Mouse (Mus musculus): Measurements from ENCODE around the gene Srsf3. TPM values are rescaled to one million over a fixed set of nuclear protein-coding genes. Genes with fewer than 3 reads are reported as not detected.
"Not testable (repeated sequence)": the region's sequence is repeated elsewhere in the genome, so short reads cannot be mapped to it uniquely, and the experiment has no call there.

The Srsf3 gene
- polyA plus RNA-seq, 1 experiment from 2014 or later = 784 TPM

DNA sequence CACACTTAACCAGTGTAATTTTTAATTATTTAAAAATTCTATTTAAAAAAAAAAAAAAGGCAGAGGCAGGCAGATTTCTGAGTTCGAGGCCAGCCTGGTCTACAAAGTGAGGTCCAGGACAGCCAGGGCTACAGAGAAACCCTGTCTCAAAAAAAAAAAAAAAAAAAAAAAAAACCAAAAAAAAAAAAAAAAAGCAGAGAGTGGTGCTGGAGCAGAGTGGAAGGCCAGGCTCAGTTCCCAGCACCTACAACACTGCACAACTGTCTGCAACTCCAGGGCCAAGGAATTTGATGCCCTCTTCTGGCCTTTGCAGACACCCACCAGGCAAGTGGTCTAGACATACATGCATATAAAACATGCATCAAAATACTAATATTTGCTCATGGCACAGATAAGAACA lies 39.4 kb upstream of the Srsf3 start:
- DNase-seq (ENCODE audit: low spot score); H3K4me3 ChIP-seq (ENCODE audit: low read depth, low read length); H3K36me3 ChIP-seq (ENCODE audit: control insufficient read depth, insufficient read depth, low read length); H3K27ac ChIP-seq (ENCODE audit: low read depth, low read length); H3K27me3 ChIP-seq (ENCODE audit: control insufficient read depth, insufficient read depth, low read length); H3K4me2 ChIP-seq (ENCODE audit: low read depth); H3K4me1 ChIP-seq (ENCODE audit: control insufficient read depth, insufficient read depth, low read length); ATAC-seq (ENCODE audit: insufficient read depth, low FRiP score, low TSS enrichment); H3K9ac ChIP-seq (ENCODE audit: low read length); H3K9me3 ChIP-seq (ENCODE audit: control insufficient read depth, low read length): not testable (repeated sequence)
- WGBS = 93% methylated on average over 1 of the region's 1 CpGs

DNA sequence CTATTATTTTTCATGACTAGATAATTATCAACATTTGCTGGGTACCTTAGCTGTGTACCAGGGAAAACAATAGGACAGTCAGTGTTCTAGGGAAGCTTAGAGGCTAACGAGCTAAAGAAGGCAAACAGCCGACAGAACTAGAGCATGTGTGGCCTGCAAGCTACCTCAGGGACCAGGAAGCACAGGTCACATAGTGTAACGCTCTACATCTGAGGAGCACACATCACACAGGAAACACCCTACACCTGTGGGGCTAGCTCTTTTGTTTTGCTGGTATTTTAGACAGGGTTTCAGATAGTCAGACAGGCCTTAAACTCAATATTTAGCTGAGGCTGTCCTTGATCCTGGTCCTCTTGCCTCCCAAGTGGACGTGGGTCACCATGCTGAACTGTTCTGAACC lies 37.8 kb upstream of the Srsf3 start:
- Histone ChIP-seq H3K4me3 (ENCODE audit: low read depth, low read length) (no peak overlapping the region), H3K27me3 (ENCODE audit: control insufficient read depth, insufficient read depth, low read length) (no peaks in the 10 kb centered on the region), H3K36me3 (ENCODE audit: control insufficient read depth, insufficient read depth, low read length) (peaks cover 6% of the 10 kb centered on the region), H3K4me2 (ENCODE audit: low read depth) (no peak overlapping the region), H3K9ac (ENCODE audit: low read length) (no peak overlapping the region), H3K27ac (ENCODE audit: low read depth, low read length) (no peak overlapping the region), H3K9me3 (ENCODE audit: control insufficient read depth, low read length) (no peaks in the 10 kb centered on the region), H3K4me1 (ENCODE audit: control insufficient read depth, insufficient read depth, low read length) (no peaks in the 10 kb centered on the region)
- DNase-seq (ENCODE audit: low spot score) = no peak
- 96% methylated on average over 4 of the region's 4 CpGs for WGBS
- ATAC-seq (ENCODE audit: insufficient read depth, low FRiP score, low TSS enrichment) = no peak

DNA sequence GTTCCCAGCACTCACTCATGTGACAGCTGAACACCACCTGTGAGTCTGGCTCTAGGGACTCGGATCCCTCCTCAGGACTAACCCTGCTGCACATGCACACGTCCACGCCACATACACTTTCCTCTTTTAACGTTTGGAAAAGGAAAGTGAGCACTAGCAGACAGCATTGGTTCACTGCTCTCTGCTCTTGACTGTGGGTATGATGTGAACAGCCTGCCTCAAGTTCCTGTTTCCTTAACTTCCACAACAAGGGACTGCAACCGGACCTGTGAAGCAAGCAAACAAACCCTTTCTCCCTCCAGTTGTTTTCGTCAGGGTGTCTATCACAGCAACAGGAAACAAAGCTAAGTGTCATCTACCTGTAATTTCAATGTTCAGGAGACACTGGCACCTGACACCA lies 32.0 kb upstream of the Srsf3 start:
- Histone ChIP-seq H3K4me2 (ENCODE audit: low read depth) (no peak overlapping the region), H3K36me3 (ENCODE audit: control insufficient read depth, insufficient read depth, low read length) (peaks cover 6% of the 10 kb centered on the region), H3K4me1 (ENCODE audit: control insufficient read depth, insufficient read depth, low read length) (no peaks in the 10 kb centered on the region), H3K4me3 (ENCODE audit: low read depth, low read length) (no peak overlapping the region), H3K27ac (ENCODE audit: low read depth, low read length) (no peak overlapping the region), H3K9me3 (ENCODE audit: control insufficient read depth, low read length) (no peaks in the 10 kb centered on the region), H3K27me3 (ENCODE audit: control insufficient read depth, insufficient read depth, low read length) (no peaks in the 10 kb centered on the region), H3K9ac (ENCODE audit: low read length) (no peak overlapping the region)
- DNase-seq (ENCODE audit: low spot score) (no peak), ATAC-seq (ENCODE audit: insufficient read depth, low FRiP score, low TSS enrichment) (no peak)
- WGBS = 90% methylated on average over 6 of the region's 6 CpGs

DNA sequence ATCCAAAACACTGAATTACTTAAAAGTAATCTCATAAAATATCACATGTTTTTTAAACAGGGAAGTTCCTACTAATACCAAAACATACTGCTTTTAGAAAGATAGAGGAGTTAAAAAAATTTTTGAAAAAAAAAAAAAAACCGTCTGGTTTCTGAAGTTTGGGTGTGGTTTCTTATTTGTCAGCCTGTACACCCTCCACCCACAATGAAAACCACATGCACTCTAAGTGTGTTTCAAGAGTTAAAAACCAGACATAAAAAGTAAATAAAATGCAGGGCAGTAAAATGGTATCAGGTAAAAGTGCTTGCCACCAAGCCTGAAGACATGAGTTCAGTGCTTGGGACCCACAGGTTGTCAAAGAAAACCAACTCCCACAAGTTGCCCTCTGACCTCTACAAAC lies 28.7 kb upstream of the Srsf3 start:
- Histone ChIP-seq H3K4me3 (ENCODE audit: low read depth, low read length) (no peak overlapping the region), H3K27ac (ENCODE audit: low read depth, low read length) (no peak overlapping the region), H3K4me2 (ENCODE audit: low read depth) (no peak overlapping the region), H3K4me1 (ENCODE audit: control insufficient read depth, insufficient read depth, low read length) (peaks cover 3% of the 10 kb centered on the region; the same call in 1 of the 2 replicates), H3K9ac (ENCODE audit: low read length) (no peak overlapping the region), H3K27me3 (ENCODE audit: control insufficient read depth, insufficient read depth, low read length) (no peaks in the 10 kb centered on the region), H3K9me3 (ENCODE audit: control insufficient read depth, low read length) (no peaks in the 10 kb centered on the region), H3K36me3 (ENCODE audit: control insufficient read depth, insufficient read depth, low read length) (peaks cover 3% of the 10 kb centered on the region; the same call in 1 of the 2 replicates)
- no peak for DNase-seq (ENCODE audit: low spot score)
- WGBS = 79% methylated on average over 1 of the region's 1 CpGs
- ATAC-seq (ENCODE audit: insufficient read depth, low FRiP score, low TSS enrichment) = no peak

DNA sequence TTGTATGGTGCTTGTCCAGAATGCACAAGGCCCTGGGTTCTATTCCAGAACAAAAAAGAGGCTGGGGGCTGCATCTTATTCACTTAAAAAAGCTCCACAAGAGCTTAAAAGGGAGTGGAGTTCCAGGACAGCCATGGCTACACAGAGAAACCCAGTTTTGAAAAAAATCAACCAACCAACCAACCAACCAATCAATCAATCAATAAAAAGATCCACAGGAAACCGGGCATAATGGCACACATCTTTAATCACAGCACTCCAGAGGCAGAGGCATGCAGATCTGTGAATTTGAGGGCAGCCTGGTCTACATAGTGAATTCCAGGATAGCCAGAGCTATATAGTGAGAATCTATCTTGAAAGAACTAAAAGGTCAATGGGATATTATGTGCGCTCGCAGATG lies 27.4 kb upstream of the Srsf3 start:
- Histone ChIP-seq H3K4me3 (ENCODE audit: low read depth, low read length) (no peak overlapping the region), H3K4me2 (ENCODE audit: low read depth) (no peak overlapping the region), H3K9ac (ENCODE audit: low read length) (no peak overlapping the region), H3K27ac (ENCODE audit: low read depth, low read length) (no peak overlapping the region), H3K9me3 (ENCODE audit: control insufficient read depth, low read length) (no peaks in the 10 kb centered on the region), H3K36me3 (ENCODE audit: control insufficient read depth, insufficient read depth, low read length) (0 out of 2 replicates have a peak, but pooled peaks cover 3% of the 10 kb centered on the region), H3K4me1 (ENCODE audit: control insufficient read depth, insufficient read depth, low read length) (peaks cover 3% of the 10 kb centered on the region; the same call in 1 of the 2 replicates), H3K27me3 (ENCODE audit: control insufficient read depth, insufficient read depth, low read length) (no peaks in the 10 kb centered on the region)
- DNase-seq (ENCODE audit: low spot score) (no peak), ATAC-seq (ENCODE audit: insufficient read depth, low FRiP score, low TSS enrichment) (no peak)
- 88% methylated on average over 3 of the region's 3 CpGs for WGBS

DNA sequence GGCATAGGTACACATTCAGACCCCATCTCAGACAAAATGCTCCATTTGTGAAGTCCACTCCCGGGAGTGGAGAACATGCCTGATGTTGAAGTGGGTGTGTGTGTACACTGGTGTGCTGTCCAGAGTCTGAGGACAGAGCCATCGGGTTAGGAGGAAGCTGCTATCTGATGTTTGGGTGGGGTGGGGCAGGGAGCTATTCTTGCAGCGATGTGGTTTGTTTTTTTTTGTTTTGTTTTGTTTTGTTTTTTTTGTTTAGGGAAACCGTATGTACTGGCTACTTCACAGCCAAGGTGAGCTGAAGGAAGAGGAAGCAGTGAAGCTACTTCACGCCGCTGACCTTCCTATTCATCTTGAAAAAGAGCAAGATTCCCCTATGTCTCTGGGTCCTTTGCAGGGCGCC lies 25.6 kb upstream of the Srsf3 start:
- H3K4me2 ChIP-seq (ENCODE audit: low read depth) = peak overlapping the region; percentile 87
- H3K4me3 ChIP-seq (ENCODE audit: low read depth, low read length) = peak overlapping the region; percentile 88
- DNase-seq (ENCODE audit: low spot score) (no peak), ATAC-seq (ENCODE audit: insufficient read depth, low FRiP score, low TSS enrichment) (no peak)
- H3K9me3 ChIP-seq (ENCODE audit: control insufficient read depth, low read length) = no peaks in the 10 kb centered on the region
- WGBS = 11% methylated on average over 7 of the region's 7 CpGs
- peak overlapping the region; percentile 97 for H3K9ac ChIP-seq (ENCODE audit: low read length)
- H3K36me3 ChIP-seq (ENCODE audit: control insufficient read depth, insufficient read depth, low read length) = no peaks in the 10 kb centered on the region
- H3K27me3 ChIP-seq (ENCODE audit: control insufficient read depth, insufficient read depth, low read length) = no peaks in the 10 kb centered on the region
- H3K27ac ChIP-seq (ENCODE audit: low read depth, low read length) = peak overlapping the region; percentile 91
- peaks cover 3% of the 10 kb centered on the region; the same call in 1 of the 2 replicates for H3K4me1 ChIP-seq (ENCODE audit: control insufficient read depth, insufficient read depth, low read length)

DNA sequence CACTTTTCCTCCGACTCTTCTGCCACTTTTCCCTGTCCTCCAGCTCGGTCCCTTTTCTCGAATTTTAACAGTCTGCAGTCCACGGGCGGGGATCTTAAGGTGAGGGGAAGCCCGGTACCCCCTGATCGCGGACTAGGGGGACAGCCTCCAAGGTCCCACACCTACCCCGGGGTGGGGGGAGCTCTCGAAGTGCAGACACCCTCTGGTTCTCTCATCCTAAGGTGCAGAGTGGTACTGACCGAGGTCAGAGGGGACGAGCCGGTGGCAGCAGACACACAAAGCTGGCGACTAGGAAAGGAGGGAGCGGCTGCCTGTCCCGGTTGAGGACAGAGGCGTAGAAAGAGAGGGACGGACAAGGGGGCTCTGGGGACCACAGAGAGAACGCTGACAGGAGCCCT lies 25.2 kb upstream of the Srsf3 start:
- Histone ChIP-seq H3K9me3 (ENCODE audit: control insufficient read depth, low read length) (no peaks in the 10 kb centered on the region), H3K27ac (ENCODE audit: low read depth, low read length) (peak overlapping the region; percentile 91), H3K27me3 (ENCODE audit: control insufficient read depth, insufficient read depth, low read length) (no peaks in the 10 kb centered on the region), H3K4me3 (ENCODE audit: low read depth, low read length) (peak overlapping the region; percentile 88), H3K4me1 (ENCODE audit: control insufficient read depth, insufficient read depth, low read length) (peaks cover 3% of the 10 kb centered on the region; the same call in 1 of the 2 replicates), H3K9ac (ENCODE audit: low read length) (peak overlapping the region; percentile 97), H3K4me2 (ENCODE audit: low read depth) (peak overlapping the region; percentile 87), H3K36me3 (ENCODE audit: control insufficient read depth, insufficient read depth, low read length) (no peaks in the 10 kb centered on the region)
- ATAC-seq (ENCODE audit: insufficient read depth, low FRiP score, low TSS enrichment) = peak; percentile 59; the same call in 1 of the 2 replicates
- WGBS = 0% methylated on average over 19 of the region's 19 CpGs
- peak; percentile 25 for DNase-seq (ENCODE audit: low spot score)

DNA sequence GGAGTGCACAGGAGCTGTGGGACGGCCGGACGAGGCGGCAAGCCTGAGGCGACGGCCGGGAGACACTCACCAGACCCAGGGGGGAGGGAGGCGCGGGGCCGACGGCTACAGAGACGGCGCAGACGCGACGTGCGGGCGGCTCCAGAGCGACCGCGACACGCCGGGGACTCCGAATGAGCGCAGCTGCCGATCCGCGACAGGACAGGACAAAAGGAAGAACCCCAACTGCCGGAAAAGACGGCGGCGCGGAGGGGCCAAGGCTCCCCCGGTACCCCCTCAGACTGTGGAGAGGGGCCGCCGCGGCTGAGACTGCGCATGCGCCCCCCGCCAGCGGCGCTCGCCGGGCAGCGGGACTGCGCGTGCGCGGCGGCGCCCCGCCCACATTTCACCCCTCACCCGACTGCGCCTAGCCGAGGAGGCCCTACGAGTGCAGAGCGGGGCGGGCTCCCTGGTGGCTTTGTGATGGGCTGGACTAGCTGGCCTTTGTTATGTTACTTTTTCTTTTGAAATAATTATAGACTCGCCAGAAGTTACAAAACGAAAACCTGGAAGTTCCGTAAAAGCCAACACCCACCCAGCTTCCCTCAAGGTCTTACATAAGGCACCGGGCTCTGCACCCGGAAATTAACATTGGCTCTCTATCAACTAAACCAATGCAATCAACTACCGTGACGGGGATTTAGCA lies 24.6 kb upstream of the Srsf3 start, which contains the start of gene Stk38:
TSS of gene Stk38 (minus strand) at position 355 of the 685 bp plus-strand sequence.
- WGBS = under 1% methylated on average over 65 of the region's 65 CpGs
- Histone ChIP-seq H3K4me1 (ENCODE audit: control insufficient read depth, insufficient read depth, low read length) (peaks cover 3% of the 10 kb centered on the region; the same call in 1 of the 2 replicates), H3K9ac (ENCODE audit: low read length) (peak within 1 kb of the TSS; percentile 97), H3K4me3 (ENCODE audit: low read depth, low read length) (peak within 1 kb of the TSS; percentile 88), H3K9me3 (ENCODE audit: control insufficient read depth, low read length) (no peaks in the 10 kb centered on the region), H3K4me2 (ENCODE audit: low read depth) (peak within 1 kb of the TSS; percentile 87), H3K36me3 (ENCODE audit: control insufficient read depth, insufficient read depth, low read length) (no peaks in the 10 kb centered on the region), H3K27ac (ENCODE audit: low read depth, low read length) (peak within 1 kb of the TSS; percentile 91), H3K27me3 (ENCODE audit: control insufficient read depth, insufficient read depth, low read length) (no peaks in the 10 kb centered on the region)
- peak; percentile 94 for DNase-seq (ENCODE audit: low spot score)
- ATAC-seq (ENCODE audit: insufficient read depth, low FRiP score, low TSS enrichment) = peak; percentile 89

DNA sequence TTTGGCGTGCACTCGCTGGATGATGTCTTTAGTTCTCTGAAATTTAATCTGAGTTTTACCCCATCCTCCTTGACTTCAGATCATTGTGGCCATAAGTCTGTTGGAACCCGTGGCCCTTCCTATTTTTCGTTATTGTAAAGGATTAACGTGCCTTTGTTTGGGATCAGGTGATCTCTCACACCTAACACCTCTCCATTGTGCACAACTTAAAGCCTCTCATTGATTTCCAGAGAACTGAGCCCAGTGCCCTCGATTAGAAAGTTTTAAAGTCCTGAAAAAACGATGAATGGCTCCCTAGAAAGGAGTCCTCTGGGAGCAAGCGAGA lies 24.1 kb upstream of the Srsf3 start:
- ATAC-seq (ENCODE audit: insufficient read depth, low FRiP score, low TSS enrichment) (0 out of 2 replicates have a peak, but pooled peaks have one; percentile 8), DNase-seq (ENCODE audit: low spot score) (no peak)
- Histone ChIP-seq H3K4me3 (ENCODE audit: low read depth, low read length) (peak overlapping the region; percentile 88), H3K9me3 (ENCODE audit: control insufficient read depth, low read length) (no peaks in the 10 kb centered on the region), H3K27me3 (ENCODE audit: control insufficient read depth, insufficient read depth, low read length) (no peaks in the 10 kb centered on the region), H3K9ac (ENCODE audit: low read length) (peak overlapping the region; percentile 97), H3K27ac (ENCODE audit: low read depth, low read length) (no peak overlapping the region), H3K36me3 (ENCODE audit: control insufficient read depth, insufficient read depth, low read length) (no peaks in the 10 kb centered on the region), H3K4me2 (ENCODE audit: low read depth) (peak overlapping the region; percentile 87), H3K4me1 (ENCODE audit: control insufficient read depth, insufficient read depth, low read length) (peaks cover 3% of the 10 kb centered on the region; the same call in 1 of the 2 replicates)
- 17% methylated on average over 8 of the region's 8 CpGs for WGBS

All from neural tube, embryonic 11.5 days (tissue).